Mouse (Mus musculus) liver, embryonic 14.5 days (tissue): ENCODE measurements around the gene Tagln2. TPM values are rescaled to one million over a fixed set of nuclear protein-coding genes. Genes with fewer than 3 reads are reported as not detected.

Experiments
- ATAC-seq: fragments of 200-750 bp; cut with Nextera tagmentation; 2 replicates; pipeline ENCODE4 v1.8.0; 2017; ENCODE audit warnings: moderate number of reproducible peaks, mild to moderate bottlenecking, moderate library complexity; ENCODE audit not compliant: insufficient read depth
- DNase-seq, 3 experiments: peaks; one replicate each; pipeline ENCODE4 v3.0.0-alpha.2; 2012 to 2013; ENCODE audit warnings: low read depth in 3 of 3, low spot score in 3 of 3
- H3K27ac ChIP-seq: fragments of 300-500 bp; sonication (generic); 2 replicates; pipeline ENCODE4 v1.5.1; 2014; ENCODE audit warnings: moderate library complexity, mild to moderate bottlenecking, control low read depth, inconsistent platforms
- H3K27me3 ChIP-seq: fragments of 300-500 bp; sonication (generic); 2 replicates; pipeline ENCODE4 v1.6.1; 2014; ENCODE audit warnings: mild to moderate bottlenecking, low read length, moderate library complexity; ENCODE audit not compliant: control insufficient read depth, insufficient read depth
- H3K36me3 ChIP-seq: fragments of 300-500 bp; sonication (generic); replicated peaks from 2 replicates; pipeline ENCODE4 v1.6.1; 2014; ENCODE audit warnings: low read depth; ENCODE audit not compliant: control insufficient read depth, insufficient read depth
- H3K4me1 ChIP-seq, 2 experiments: fragments of 200-500 bp in 1 of 2; fragments of 300-500 bp in 1 of 2; sonication (generic) in 1 of 2; replicated peaks; 2 replicates each; pipeline ENCODE4 v1.6.1; 2012 to 2014; ENCODE audit warnings: antibody characterized with exemption in 1 of 2, inconsistent platforms in 1 of 2, low read length in 1 of 2; ENCODE audit not compliant: control insufficient read depth in 2 of 2, insufficient read depth in 2 of 2
- H3K4me2 ChIP-seq: fragments of 300-500 bp; sonication (generic); 2 replicates; pipeline ENCODE4 v1.6.1; 2014; ENCODE audit warnings: low read depth, mild to moderate bottlenecking, control low read depth, moderate library complexity
- H3K4me3 ChIP-seq, 2 experiments: fragments of 200-500 bp in 1 of 2; fragments of 300-500 bp in 1 of 2; sonication (generic) in 1 of 2; 2 replicates each; pipeline ENCODE4 v1.5.1; 2012 to 2014; ENCODE audit warnings: low read depth in 2 of 2, low read length in 2 of 2, mild to moderate bottlenecking in 2 of 2, control low read depth in 1 of 2, inconsistent platforms in 1 of 2, moderate library complexity in 1 of 2; ENCODE audit not compliant: insufficient read depth in 1 of 2
- H3K9ac ChIP-seq: fragments of 300-500 bp; sonication (generic); replicated peaks from 2 replicates; pipeline ENCODE4 v1.6.1; 2014; ENCODE audit warnings: mild to moderate bottlenecking, control low read depth, moderate library complexity
- H3K9me3 ChIP-seq: fragments of 300-500 bp; sonication (generic); 2 replicates; pipeline ENCODE4 v1.6.1; 2016; ENCODE audit warnings: low read length, mixed read lengths; ENCODE audit not compliant: control insufficient read depth
- CTCF ChIP-seq: IDR thresholded peaks from 2 replicates; pipeline ENCODE4 v1.5.1; 2016; ENCODE audit warnings: antibody characterized with exemption, low read depth, control low read depth
- EP300 ChIP-seq: IDR thresholded peaks from 2 replicates; pipeline ENCODE4 v1.6.1; 2016; ENCODE audit warnings: antibody characterized with exemption, low read depth
- WGBS: fragments of 180-500 bp; shearing (Covaris S2); extraction: QIAGEN DNeasy Blood & Tissue Kit; methylation state at CpG from one replicate; pipeline ENCODE4 v1.1.7; 2014; ENCODE audit not compliant: insufficient replicate concordance; 5-methylcytosine and 5-hydroxymethylcytosine counted together
- polyA plus RNA-seq, 2 experiments: library from polyadenylated mRNA; depleted of rRNA in 1 of 2; stranded (reverse) in 1 of 2; unstranded in 1 of 2; fragments of >200 nt; fragmentation: Nextera tagmentation in 1 of 2; extraction: Ambion mirVana in 1 of 2; gene quantifications; 2 replicates each; pipeline versions ENCODE4 v1.2.1 to v1.2.3; 2012 to 2014

Gene Tagln2
- polyA plus RNA-seq, 2 experiments = 75.1 to 94.4 TPM

DNA sequence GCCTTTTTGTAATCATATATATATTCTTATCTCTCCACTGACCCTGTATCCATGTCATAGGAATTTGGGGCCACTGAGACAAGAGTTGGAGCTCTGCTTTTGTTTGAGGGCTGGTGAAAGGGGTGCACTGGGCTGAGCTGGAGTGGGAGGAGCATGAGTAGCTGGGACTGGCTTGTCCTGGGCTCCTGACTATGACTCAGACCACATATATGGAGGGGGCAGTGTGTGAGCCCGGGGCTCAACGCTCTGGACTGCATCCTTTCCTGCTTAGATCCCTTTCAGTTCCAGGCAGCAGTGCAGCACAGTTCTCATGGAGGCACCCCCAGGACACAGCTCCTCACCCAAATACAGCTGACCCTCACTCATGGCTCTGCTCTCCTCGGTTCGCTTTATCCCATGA is 46.2 kb downstream of the Tagln2 start:
- ATAC-seq (no peak), DNase-seq (no peak)
- no peak overlapping the region for H3K4me3 ChIP-seq
- no peak overlapping the region for H3K27ac ChIP-seq
- no peaks in the 10 kb centered on the region; a peak in 1 of 4 replicates for H3K4me1 ChIP-seq
- H3K27me3 ChIP-seq = no peaks in the 10 kb centered on the region
- no peak overlapping the region for H3K4me2 ChIP-seq
- no peaks in the 10 kb centered on the region for H3K9me3 ChIP-seq
- WGBS = 59% methylated on average over 4 of the region's 4 CpGs
- TF ChIP-seq EP300 = no peak
- TF ChIP-seq CTCF = no peak
- no peak overlapping the region for H3K9ac ChIP-seq
- no peaks in the 10 kb centered on the region for H3K36me3 ChIP-seq

DNA sequence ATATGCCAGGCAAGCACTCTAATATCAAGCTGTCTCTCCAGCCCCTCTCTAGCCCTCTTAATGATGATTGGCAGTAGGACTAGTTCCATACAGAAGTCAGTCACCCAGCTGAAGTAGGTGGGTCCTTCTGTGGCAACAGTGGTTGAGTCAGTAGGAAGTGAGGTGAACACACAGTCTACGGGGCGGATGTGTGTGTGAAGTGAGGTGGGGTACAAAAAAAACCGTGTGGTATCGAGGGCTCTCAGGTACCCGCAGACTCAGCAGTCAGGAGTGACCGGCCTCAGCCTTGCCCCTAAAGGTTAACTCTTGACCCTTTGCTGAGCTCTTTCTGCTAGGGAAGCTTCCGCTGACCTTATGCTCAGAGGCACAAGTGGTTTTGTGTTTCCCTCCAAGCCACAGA is 48.7 kb downstream of the Tagln2 start:
- Histone ChIP-seq H3K27ac (no peak overlapping the region), H3K27me3 (no peaks in the 10 kb centered on the region), H3K36me3 (no peaks in the 10 kb centered on the region), H3K9ac (no peak overlapping the region), H3K4me2 (no peak overlapping the region), H3K9me3 (no peaks in the 10 kb centered on the region), H3K4me1 (no peaks in the 10 kb centered on the region; a peak in 1 of 4 replicates), H3K4me3 (no peak overlapping the region)
- ATAC-seq (no peak), DNase-seq (no peak)
- WGBS = 12% methylated on average over 7 of the region's 7 CpGs
- no peak for TF ChIP-seq CTCF
- TF ChIP-seq EP300 = no peak

DNA sequence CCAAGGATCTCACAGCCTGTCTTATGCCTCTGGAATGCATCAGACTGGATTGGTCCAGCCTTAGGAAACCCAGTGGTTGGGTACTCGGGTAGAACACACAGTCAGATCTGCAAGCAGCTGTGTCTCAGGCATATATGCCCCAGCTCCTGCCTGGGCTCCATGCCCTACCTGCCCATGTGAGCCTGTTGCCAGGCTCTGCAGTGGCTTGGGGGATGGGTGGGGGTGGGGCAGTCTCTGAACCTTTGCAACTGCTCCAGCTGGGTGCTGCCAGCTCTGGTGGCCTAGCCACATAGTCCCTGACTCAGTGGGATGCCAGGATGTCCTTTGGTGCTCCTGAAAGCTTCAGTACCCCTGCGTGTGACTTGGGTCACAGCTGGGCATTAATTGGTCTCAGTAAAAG is 49.5 kb downstream of the Tagln2 start:
- no peaks in the 10 kb centered on the region for H3K36me3 ChIP-seq
- 10% methylated on average over 2 of the region's 2 CpGs for WGBS
- no peak overlapping the region for H3K4me2 ChIP-seq
- H3K9me3 ChIP-seq = no peaks in the 10 kb centered on the region
- ATAC-seq (no peak), DNase-seq (no peak)
- H3K4me3 ChIP-seq = no peak overlapping the region
- H3K9ac ChIP-seq = no peak overlapping the region
- no peaks in the 10 kb centered on the region; a peak in 1 of 4 replicates for H3K4me1 ChIP-seq
- no peak overlapping the region for H3K27ac ChIP-seq
- TF ChIP-seq EP300 (no peak), CTCF (no peak)
- no peaks in the 10 kb centered on the region for H3K27me3 ChIP-seq

DNA sequence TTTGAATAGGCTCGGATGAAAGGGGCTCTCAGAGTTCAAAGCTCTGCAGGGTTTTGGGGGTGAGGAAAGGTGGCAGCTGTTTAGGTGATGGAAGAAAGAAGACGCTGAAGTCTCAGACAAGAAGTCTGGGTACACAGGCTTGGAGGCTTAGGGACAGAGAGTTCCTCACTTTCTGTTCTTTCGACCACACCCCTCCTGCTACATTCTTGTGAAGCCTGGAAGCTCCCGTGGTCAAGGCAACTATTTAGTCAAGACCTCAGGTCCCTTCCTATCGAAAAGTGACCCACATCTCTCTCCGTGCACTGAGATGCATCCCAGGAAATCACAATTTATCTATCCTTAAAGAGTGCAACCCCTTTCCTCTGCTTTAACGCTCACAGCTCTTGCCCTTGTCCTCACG is 49.9 kb downstream of the Tagln2 start:
- Histone ChIP-seq H3K9ac (no peak overlapping the region), H3K36me3 (no peaks in the 10 kb centered on the region), H3K9me3 (no peaks in the 10 kb centered on the region), H3K4me1 (no peaks in the 10 kb centered on the region; a peak in 1 of 4 replicates), H3K4me2 (peak overlapping the region; percentile 28), H3K27me3 (no peaks in the 10 kb centered on the region), H3K4me3 (peak overlapping the region in 1 of 2 experiments; percentile 7; a peak in 2 of 4 replicates), H3K27ac (no peak overlapping the region)
- WGBS = 9% methylated on average over 8 of the region's 8 CpGs
- TF ChIP-seq CTCF (no peak), EP300 (no peak)
- DNase-seq (no peak), ATAC-seq (no peak)

DNA sequence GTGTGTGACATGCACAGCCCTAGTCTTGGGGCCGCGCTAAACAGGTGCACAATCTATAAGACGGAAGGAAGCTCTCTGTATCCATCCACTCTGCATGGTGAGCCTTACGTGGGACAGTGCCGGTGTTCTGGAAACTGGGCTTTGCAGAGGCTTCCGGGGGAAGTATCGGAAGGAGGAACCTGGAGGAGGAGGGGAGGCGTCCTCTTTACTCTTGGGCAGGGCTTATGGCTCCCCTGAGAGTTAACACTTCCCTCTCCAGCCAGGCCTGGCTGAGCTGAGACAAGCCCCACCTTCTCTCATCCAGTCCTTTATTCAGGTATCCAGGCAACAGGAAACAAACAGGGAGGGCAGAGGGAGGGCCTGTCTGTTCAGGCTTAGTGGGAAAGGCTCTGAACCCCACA is 50.7 kb downstream of the Tagln2 start:
- peak overlapping the region; percentile 7 to 30 for H3K4me3 ChIP-seq
- no peak for DNase-seq
- H3K36me3 ChIP-seq = no peaks in the 10 kb centered on the region
- no peaks in the 10 kb centered on the region; a peak in 1 of 4 replicates for H3K4me1 ChIP-seq
- H3K9me3 ChIP-seq = no peaks in the 10 kb centered on the region
- ATAC-seq = peak; percentile 25; the same call in 1 of the 2 replicates
- WGBS = 0% methylated on average over 8 of the region's 8 CpGs
- H3K27ac ChIP-seq = no peak overlapping the region
- TF ChIP-seq EP300 = no peak
- no peak for TF ChIP-seq CTCF
- peak overlapping the region; percentile 28 for H3K4me2 ChIP-seq
- no peaks in the 10 kb centered on the region for H3K27me3 ChIP-seq
- no peak overlapping the region for H3K9ac ChIP-seq
